Mouse (Mus musculus): Measurements from ENCODE around the gene Taf6l. TPM values are rescaled to one million over a fixed set of nuclear protein-coding genes. Genes with fewer than 3 reads are reported as not detected.

Gene Taf6l
- polyA plus RNA-seq, 1 experiment from 2014 or later, result 39.0 TPM

DNA sequence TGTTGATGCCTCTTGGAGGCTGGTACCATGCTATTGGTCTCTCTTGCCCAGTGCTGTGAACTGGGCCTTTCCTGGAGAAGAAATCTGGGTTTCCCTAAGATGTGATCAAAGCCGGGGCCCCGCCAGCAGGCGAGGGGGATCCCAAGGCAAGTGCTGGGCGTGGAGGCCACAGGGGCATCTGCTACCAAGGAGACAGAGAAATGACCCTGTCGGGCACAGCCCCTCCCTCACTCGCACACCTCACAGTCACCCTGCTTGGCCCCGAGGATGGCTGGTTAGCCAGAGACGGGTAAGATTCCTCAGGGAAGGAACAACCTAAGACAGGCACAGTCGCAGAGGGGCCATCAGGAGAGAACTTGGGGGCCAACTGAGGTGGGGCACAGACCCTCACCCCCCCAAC, 20.7 kb downstream of the Taf6l start:
- Histone ChIP-seq H3K4me1 (ENCODE audit: insufficient read depth, low read length) (peaks cover 5% of the 10 kb centered on the region), H3K4me3 (ENCODE audit: low read length) (no peak overlapping the region), H3K27me3 (ENCODE audit: insufficient read depth, low read length) (no peaks in the 10 kb centered on the region), H3K9me3 (ENCODE audit: low read length) (peaks cover 8% of the 10 kb centered on the region; the same call in 1 of the 2 replicates), H3K36me3 (ENCODE audit: insufficient read depth, low read length) (peaks cover 76% of the 10 kb centered on the region), H3K4me2 (replicated peaks; ENCODE audit: low read depth, low read length) (no peak overlapping the region), H3K27ac (ENCODE audit: low read length) (no peak overlapping the region), H3K9ac (replicated peaks; ENCODE audit: low read length) (no peak overlapping the region)
- 98% methylated on average over 9 of the region's 9 CpGs for WGBS
- no peak for ATAC-seq (ENCODE audit: low FRiP score, low TSS enrichment)

DNA sequence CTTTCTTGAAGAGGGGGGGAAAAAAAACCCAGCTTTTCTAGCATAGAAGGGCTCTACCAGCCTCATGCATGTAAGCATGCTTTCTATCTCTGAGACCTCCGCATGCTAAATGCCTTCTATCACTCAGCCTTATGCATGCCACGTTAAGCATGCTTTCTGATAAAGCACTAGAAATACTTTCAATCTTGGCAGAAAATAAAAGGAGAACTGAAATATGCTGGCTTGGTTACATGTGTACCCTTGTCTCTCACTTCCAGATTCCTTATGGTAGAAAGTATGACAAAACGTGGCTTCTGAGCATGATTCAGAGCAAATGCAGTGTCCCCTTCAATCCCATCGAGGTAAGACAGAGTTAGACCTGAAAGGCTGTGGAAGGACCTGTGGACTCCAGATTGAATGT, 22.9 kb downstream of the Taf6l start:
- 92% methylated on average over 4 of the region's 4 CpGs for WGBS
- H3K4me3 ChIP-seq (ENCODE audit: low read length), result no peak overlapping the region
- H3K9me3 ChIP-seq (ENCODE audit: low read length), result peaks cover 8% of the 10 kb centered on the region; the same call in 1 of the 2 replicates
- H3K4me2 ChIP-seq (replicated peaks; ENCODE audit: low read depth, low read length), result no peak overlapping the region
- peaks cover 62% of the 10 kb centered on the region for H3K36me3 ChIP-seq (ENCODE audit: insufficient read depth, low read length)
- H3K9ac ChIP-seq (replicated peaks; ENCODE audit: low read length), result no peak overlapping the region
- ATAC-seq (ENCODE audit: low FRiP score, low TSS enrichment), result no peak
- H3K27me3 ChIP-seq (ENCODE audit: insufficient read depth, low read length), result no peaks in the 10 kb centered on the region
- peaks cover 6% of the 10 kb centered on the region; the same call in 1 of the 2 replicates for H3K4me1 ChIP-seq (ENCODE audit: insufficient read depth, low read length)
- no peak overlapping the region for H3K27ac ChIP-seq (ENCODE audit: low read length)

- Histone ChIP-seq H3K36me3 (ENCODE audit: insufficient read depth, low read length) (peaks cover 37% of the 10 kb centered on the region), H3K9me3 (ENCODE audit: low read length) (peaks cover 7% of the 10 kb centered on the region; the same call in 1 of the 2 replicates), H3K27me3 (ENCODE audit: insufficient read depth, low read length) (no peaks in the 10 kb centered on the region), H3K27ac (ENCODE audit: low read length) (no peak overlapping the region), H3K4me1 (ENCODE audit: insufficient read depth, low read length) (peaks cover 16% of the 10 kb centered on the region), H3K9ac (replicated peaks; ENCODE audit: low read length) (no peak overlapping the region), H3K4me3 (ENCODE audit: low read length) (no peak overlapping the region), H3K4me2 (replicated peaks; ENCODE audit: low read depth, low read length) (no peak overlapping the region)
- no peak for ATAC-seq (ENCODE audit: low FRiP score, low TSS enrichment)
- WGBS, result 96% methylated on average over 2 of the region's 2 CpGs
Measured at GRCm38 (mm10) chr19:8760757-8761156, 25.5 kb downstream of the Taf6l start.

- ATAC-seq (ENCODE audit: low FRiP score, low TSS enrichment), result no peak
- no peak overlapping the region for H3K27ac ChIP-seq (ENCODE audit: low read length)
- H3K4me1 ChIP-seq (ENCODE audit: insufficient read depth, low read length), result peaks cover 24% of the 10 kb centered on the region
- H3K9ac ChIP-seq (replicated peaks; ENCODE audit: low read length), result no peak overlapping the region
- no peak overlapping the region for H3K4me3 ChIP-seq (ENCODE audit: low read length)
- H3K9me3 ChIP-seq (ENCODE audit: low read length), result no peaks in the 10 kb centered on the region
- peaks cover 29% of the 10 kb centered on the region for H3K36me3 ChIP-seq (ENCODE audit: insufficient read depth, low read length)
- H3K27me3 ChIP-seq (ENCODE audit: insufficient read depth, low read length), result no peaks in the 10 kb centered on the region
- 91% methylated on average over 2 of the region's 2 CpGs for WGBS
- H3K4me2 ChIP-seq (replicated peaks; ENCODE audit: low read depth, low read length), result no peak overlapping the region
Measured at GRCm38 (mm10) chr19:8758899-8759298, 27.3 kb downstream of the Taf6l start.

DNA sequence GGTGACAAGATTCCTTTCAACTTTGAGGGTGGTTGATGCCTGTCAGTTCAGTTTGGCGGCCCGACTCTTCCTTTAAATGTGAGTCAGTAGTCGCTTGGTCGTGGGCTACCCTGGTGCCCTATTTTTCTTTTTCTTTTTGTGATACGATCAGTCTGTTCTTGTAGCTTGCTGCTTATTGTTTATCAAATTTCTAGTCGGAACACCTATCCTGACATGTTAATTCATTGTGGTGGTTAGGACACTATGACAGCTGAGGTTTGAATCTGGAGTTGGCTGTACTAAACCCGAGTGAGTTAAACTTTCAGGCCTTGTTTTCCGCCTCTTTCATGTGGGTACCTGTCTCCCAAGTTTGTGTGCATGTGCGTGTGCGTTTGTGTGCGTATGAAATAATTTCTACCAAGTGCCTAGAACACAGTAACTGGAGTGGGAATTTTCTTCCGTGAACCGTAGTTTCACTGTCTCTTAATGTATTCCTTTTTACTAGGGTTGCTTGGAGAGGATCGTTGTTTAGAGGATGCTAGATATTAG, 28.7 kb downstream of the Taf6l start:
- H3K4me2 ChIP-seq (replicated peaks; ENCODE audit: low read depth, low read length), result peak overlapping the region; percentile 69
- H3K4me3 ChIP-seq (ENCODE audit: low read length), result peak overlapping the region; percentile 97
- peak overlapping the region; percentile 98 for H3K9ac ChIP-seq (replicated peaks; ENCODE audit: low read length)
- H3K27me3 ChIP-seq (ENCODE audit: insufficient read depth, low read length), result no peaks in the 10 kb centered on the region
- H3K9me3 ChIP-seq (ENCODE audit: low read length), result no peaks in the 10 kb centered on the region
- H3K4me1 ChIP-seq (ENCODE audit: insufficient read depth, low read length), result peaks cover 24% of the 10 kb centered on the region
- peak overlapping the region; percentile 93 for H3K27ac ChIP-seq (ENCODE audit: low read length)
- peaks cover 28% of the 10 kb centered on the region for H3K36me3 ChIP-seq (ENCODE audit: insufficient read depth, low read length)
- WGBS, result 3% methylated on average over 14 of the region's 14 CpGs
- no peak for ATAC-seq (ENCODE audit: low FRiP score, low TSS enrichment)

DNA sequence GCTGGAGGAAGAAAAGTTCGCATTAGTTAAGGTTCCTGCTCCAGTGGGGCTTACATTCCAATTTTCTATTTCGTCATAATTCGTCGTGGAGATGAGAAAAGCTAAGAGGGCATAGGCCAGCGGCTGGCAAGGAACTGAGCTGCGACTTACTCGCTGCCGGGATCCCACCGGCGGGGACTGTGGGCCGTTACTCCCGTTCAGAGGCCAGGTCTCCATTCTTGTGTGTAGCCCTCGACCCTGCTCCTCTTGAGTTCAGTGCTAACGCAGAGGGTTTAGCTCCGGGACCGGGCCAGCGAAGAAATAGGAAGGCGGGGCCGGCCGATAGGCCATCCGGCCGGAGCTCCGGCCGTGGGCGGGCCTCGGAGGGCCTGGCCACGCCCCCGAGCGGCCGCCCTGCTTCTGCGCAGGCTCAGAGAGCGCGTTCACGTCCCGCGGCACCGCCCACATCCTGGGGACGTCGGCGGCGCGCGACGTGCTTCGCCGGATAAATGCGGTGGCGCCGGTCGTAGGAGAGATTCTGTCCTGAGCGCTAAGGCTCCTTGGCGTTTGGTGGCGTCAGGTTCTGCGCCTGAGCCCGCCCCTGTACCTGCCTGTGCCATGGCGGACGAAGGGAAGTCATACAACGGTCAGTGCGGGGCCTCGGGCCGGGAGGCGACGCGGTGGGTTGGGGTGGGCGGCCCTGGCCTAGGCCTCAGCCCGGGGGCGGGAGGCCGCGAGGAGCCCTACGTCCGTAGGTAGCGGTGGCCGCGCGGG, 29.4 kb downstream of the Taf6l start, which contains the start of gene Nxf1:
Gene Nxf1 (plus strand): TSS at position 439 of the 753 bp plus-strand sequence.
- Histone ChIP-seq H3K36me3 (ENCODE audit: insufficient read depth, low read length) (peaks cover 31% of the 10 kb centered on the region), H3K4me2 (replicated peaks; ENCODE audit: low read depth, low read length) (peak within 1 kb of the TSS; percentile 69), H3K9ac (replicated peaks; ENCODE audit: low read length) (peak within 1 kb of the TSS; percentile 98), H3K4me3 (ENCODE audit: low read length) (peak within 1 kb of the TSS; percentile 97), H3K27ac (ENCODE audit: low read length) (peak within 1 kb of the TSS; percentile 93), H3K27me3 (ENCODE audit: insufficient read depth, low read length) (no peaks in the 10 kb centered on the region), H3K4me1 (ENCODE audit: insufficient read depth, low read length) (peaks cover 24% of the 10 kb centered on the region), H3K9me3 (ENCODE audit: low read length) (no peaks in the 10 kb centered on the region)
- WGBS, result under 1% methylated on average over 74 of the region's 75 CpGs
- peak; percentile 95 for ATAC-seq (ENCODE audit: low FRiP score, low TSS enrichment)

- peak overlapping the region; percentile 97 for H3K4me3 ChIP-seq (ENCODE audit: low read length)
- H3K36me3 ChIP-seq (ENCODE audit: insufficient read depth, low read length), result peaks cover 41% of the 10 kb centered on the region
- WGBS, result 73% methylated on average over 3 of the region's 3 CpGs
- no peak for ATAC-seq (ENCODE audit: low FRiP score, low TSS enrichment)
- H3K9ac ChIP-seq (replicated peaks; ENCODE audit: low read length), result 0 out of 2 replicates have a peak overlapping the region, but pooled peaks have one; percentile 9
- peak overlapping the region; percentile 69 for H3K4me2 ChIP-seq (replicated peaks; ENCODE audit: low read depth, low read length)
- no peaks in the 10 kb centered on the region for H3K9me3 ChIP-seq (ENCODE audit: low read length)
- H3K27ac ChIP-seq (ENCODE audit: low read length), result no peak overlapping the region
- H3K4me1 ChIP-seq (ENCODE audit: insufficient read depth, low read length), result peaks cover 24% of the 10 kb centered on the region
- no peaks in the 10 kb centered on the region for H3K27me3 ChIP-seq (ENCODE audit: insufficient read depth, low read length)
Measured at GRCm38 (mm10) chr19:8755652-8756051, 30.6 kb downstream of the Taf6l start.

DNA sequence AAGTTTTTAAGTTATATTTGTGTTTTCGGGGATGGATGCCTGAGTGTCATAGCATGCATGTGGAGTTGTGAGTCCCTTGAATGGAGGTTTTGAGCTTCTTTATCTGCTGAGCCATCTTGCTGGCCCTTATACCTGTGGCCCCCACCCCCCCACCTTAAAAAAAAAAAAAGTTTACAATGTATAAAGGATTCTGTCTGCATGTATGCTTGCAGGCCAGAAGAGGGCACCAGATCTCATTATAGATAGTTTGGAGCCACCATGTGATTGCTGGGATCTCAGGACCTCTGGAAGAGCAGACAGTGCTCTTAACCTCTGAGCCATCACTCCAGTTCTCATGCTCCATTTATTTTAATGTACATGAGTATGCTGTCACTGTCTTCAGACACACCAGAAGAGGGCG, 38.8 kb downstream of the Taf6l start:
- Histone ChIP-seq H3K9me3 (ENCODE audit: low read length) (no peaks in the 10 kb centered on the region), H3K36me3 (ENCODE audit: insufficient read depth, low read length) (peaks cover 88% of the 10 kb centered on the region), H3K4me2 (replicated peaks; ENCODE audit: low read depth, low read length) (no peak overlapping the region), H3K4me1 (ENCODE audit: insufficient read depth, low read length) (peaks cover 10% of the 10 kb centered on the region), H3K9ac (replicated peaks; ENCODE audit: low read length) (no peak overlapping the region), H3K27ac (ENCODE audit: low read length) (no peak overlapping the region), H3K4me3 (ENCODE audit: low read length) (no peak overlapping the region), H3K27me3 (ENCODE audit: insufficient read depth, low read length) (no peaks in the 10 kb centered on the region)
- WGBS, result 63% methylated on average over 2 of the region's 2 CpGs
- no peak for ATAC-seq (ENCODE audit: low FRiP score, low TSS enrichment)

- no peaks in the 10 kb centered on the region for H3K9me3 ChIP-seq (ENCODE audit: low read length)
- no peak overlapping the region for H3K4me3 ChIP-seq (ENCODE audit: low read length)
- H3K4me1 ChIP-seq (ENCODE audit: insufficient read depth, low read length), result peaks cover 19% of the 10 kb centered on the region
- H3K9ac ChIP-seq (replicated peaks; ENCODE audit: low read length), result no peak overlapping the region
- 94% methylated on average over 1 of the region's 1 CpGs for WGBS
- H3K27me3 ChIP-seq (ENCODE audit: insufficient read depth, low read length), result no peaks in the 10 kb centered on the region
- no peak for ATAC-seq (ENCODE audit: low FRiP score, low TSS enrichment)
- H3K4me2 ChIP-seq (replicated peaks; ENCODE audit: low read depth, low read length), result no peak overlapping the region
- H3K27ac ChIP-seq (ENCODE audit: low read length), result no peak overlapping the region
- peaks cover 71% of the 10 kb centered on the region for H3K36me3 ChIP-seq (ENCODE audit: insufficient read depth, low read length)
Measured at GRCm38 (mm10) chr19:8745382-8745781, 40.8 kb downstream of the Taf6l start.

DNA sequence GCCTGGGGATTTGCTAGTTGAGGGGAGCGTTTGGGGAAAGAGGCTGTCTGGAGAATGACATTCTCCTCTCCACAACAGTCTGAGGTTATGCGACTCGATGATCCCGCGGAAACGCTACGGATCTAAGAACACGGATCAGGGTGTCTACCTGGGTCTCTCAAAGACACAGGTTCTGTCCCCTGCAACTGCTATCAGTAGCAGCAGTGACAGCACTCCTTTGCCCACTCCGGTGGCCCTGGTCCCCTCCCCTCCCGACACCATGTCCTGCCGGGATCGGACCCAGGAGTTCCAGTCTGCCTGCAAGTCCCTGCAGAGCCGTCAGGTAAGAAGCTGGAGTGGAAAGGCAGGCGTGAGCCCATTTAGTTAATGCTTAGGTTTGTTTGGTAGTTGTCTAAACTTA, 44.0 kb downstream of the Taf6l start:
- peak overlapping the region; percentile 87 for H3K9ac ChIP-seq (replicated peaks; ENCODE audit: low read length)
- H3K4me3 ChIP-seq (ENCODE audit: low read length), result peak overlapping the region; percentile 89
- no peak for ATAC-seq (ENCODE audit: low FRiP score, low TSS enrichment)
- peaks cover 22% of the 10 kb centered on the region for H3K4me1 ChIP-seq (ENCODE audit: insufficient read depth, low read length)
- no peaks in the 10 kb centered on the region for H3K9me3 ChIP-seq (ENCODE audit: low read length)
- H3K36me3 ChIP-seq (ENCODE audit: insufficient read depth, low read length), result peaks cover 57% of the 10 kb centered on the region
- peak overlapping the region; percentile 99 for H3K4me2 ChIP-seq (replicated peaks; ENCODE audit: low read depth, low read length)
- WGBS, result 10% methylated on average over 14 of the region's 14 CpGs
- peak overlapping the region; percentile 98 for H3K27ac ChIP-seq (ENCODE audit: low read length)
- no peaks in the 10 kb centered on the region for H3K27me3 ChIP-seq (ENCODE audit: insufficient read depth, low read length)
